Mouse (Mus musculus) cerebellum, adult 2 months (tissue): Measurements from ENCODE around the gene Kcnma1. TPM values are rescaled to one million over a fixed set of nuclear protein-coding genes. Genes with fewer than 3 reads are reported as not detected.

ENCODE experiments used
- DNase-seq, 2 experiments: peaks; one replicate each; pipeline ENCODE4 v3.0.0; 2021
- H3K27ac ChIP-seq: fragments of 200-500 bp; 2 replicates; pipeline ENCODE4 v1.5.1; 2012; ENCODE audit warnings: low read length, control low read depth, inconsistent platforms; ENCODE audit not compliant: insufficient read depth
- H3K27me3 ChIP-seq: fragments of 200-500 bp; 2 replicates; pipeline ENCODE4 v1.6.1; 2012; ENCODE audit warnings: inconsistent platforms, mild to moderate bottlenecking, low read length, moderate library complexity; ENCODE audit not compliant: control insufficient read depth, insufficient read depth
- H3K4me1 ChIP-seq: fragments of 200-500 bp; 2 replicates; pipeline ENCODE4 v1.6.1; 2011; ENCODE audit warnings: low read length; ENCODE audit not compliant: control insufficient read depth, insufficient read depth
- H3K4me3 ChIP-seq: fragments of 200-500 bp; replicated peaks from 2 replicates; pipeline ENCODE3; 2011; ENCODE audit warnings: mild to moderate bottlenecking, low read depth, low read length, control low read depth; ENCODE audit not compliant: insufficient read depth
- CTCF ChIP-seq: fragments of 200-500 bp; IDR thresholded peaks from 2 replicates; pipeline ENCODE4 v1.5.1; 2011; ENCODE audit warnings: low read depth, mild to moderate bottlenecking, control low read depth, low read length, moderate library complexity, borderline replicate concordance; ENCODE audit not compliant: insufficient read depth
- POLR2A ChIP-seq: fragments of 200-500 bp; IDR thresholded peaks from 2 replicates; pipeline ENCODE4 v1.6.1; 2011; ENCODE audit warnings: low read length, control low read depth, borderline replicate concordance; ENCODE audit not compliant: insufficient read depth
- WGBS: fragments of 180-500 bp; shearing (Covaris S2); methylation state at CpG from one replicate; pipeline ENCODE4 v1.1.7; 2018; 5-methylcytosine and 5-hydroxymethylcytosine counted together
- polyA plus RNA-seq: library from polyadenylated mRNA; depleted of rRNA; stranded (reverse); fragments of >200 nt; gene quantifications from 2 replicates; pipeline ENCODE4 v1.2.3, GENCODE M21; 2012

Kcnma1 gene
- polyA plus RNA-seq, 1 experiment: 40.4 TPM

DNA sequence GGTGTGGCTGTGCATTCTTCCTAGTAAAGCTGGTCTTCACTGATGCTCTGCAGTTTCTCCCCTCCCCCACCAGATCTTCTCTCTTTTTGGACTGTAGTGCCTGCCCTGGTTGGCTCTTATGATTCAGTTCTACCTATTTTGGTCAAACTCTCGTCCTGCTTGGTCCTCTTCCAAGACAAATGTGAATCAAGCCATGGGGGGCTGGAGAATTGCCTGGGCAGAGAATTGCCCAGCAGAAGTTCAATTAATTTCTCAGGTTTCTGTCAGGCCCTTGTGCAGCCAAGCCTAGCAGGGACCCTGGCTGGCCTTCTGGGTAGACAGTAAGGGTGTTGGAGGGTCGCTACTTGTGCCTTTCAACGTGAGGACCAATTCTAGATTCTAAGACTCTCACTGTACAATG is 17.9 kb upstream of the Kcnma1 start:
- peak; percentile 88 to 92 for DNase-seq
- H3K4me3 ChIP-seq: peak overlapping the region; percentile 17
- WGBS: 3% methylated on average over 3 of the region's 3 CpGs
- H3K27me3 ChIP-seq: no peaks in the 10 kb centered on the region; the same call in 1 of the 2 replicates
- peaks cover 23% of the 10 kb centered on the region for H3K4me1 ChIP-seq
- TF ChIP-seq POLR2A (no peak), CTCF (no peak)
- H3K27ac ChIP-seq: no peak overlapping the region

DNA sequence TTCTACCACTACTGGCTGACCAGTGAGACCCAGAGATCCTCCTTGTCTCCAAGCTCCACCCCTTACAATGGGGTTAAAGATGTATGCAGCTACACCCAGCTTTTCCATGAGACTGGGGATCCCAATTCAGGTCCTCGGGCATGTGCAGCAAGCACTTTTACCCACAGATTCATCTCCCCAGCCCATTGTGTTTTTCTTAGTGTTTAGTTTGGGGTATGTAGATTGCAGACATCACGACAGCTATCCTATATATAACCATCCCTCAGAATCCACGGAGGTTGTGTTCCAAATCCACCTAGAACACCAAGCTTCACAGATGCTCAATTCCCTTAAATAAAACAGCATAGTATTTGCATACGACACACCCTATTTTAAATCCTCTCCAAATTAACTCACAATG is 6.4 kb upstream of the Kcnma1 start:
- no peak overlapping the region for H3K4me3 ChIP-seq
- H3K27ac ChIP-seq: no peak overlapping the region
- no peak for DNase-seq
- TF ChIP-seq POLR2A (no peak), CTCF (no peak)
- 91% methylated on average over 4 of the region's 4 CpGs for WGBS
- H3K4me1 ChIP-seq: no peaks in the 10 kb centered on the region
- no peaks in the 10 kb centered on the region; the same call in 1 of the 2 replicates for H3K27me3 ChIP-seq

- H3K4me1 ChIP-seq: no peaks in the 10 kb centered on the region
- DNase-seq: no peak
- H3K4me3 ChIP-seq: no peak overlapping the region
- 95% methylated on average over 1 of the region's 1 CpGs for WGBS
- H3K27me3 ChIP-seq: no peaks in the 10 kb centered on the region; the same call in 1 of the 2 replicates
- no peak for TF ChIP-seq CTCF
- TF ChIP-seq POLR2A: no peak
- no peak overlapping the region for H3K27ac ChIP-seq
Measured at GRCm38 (mm10) chr14:24009978-24010377, 4.3 kb downstream of the Kcnma1 start.

- 19% methylated on average over 7 of the region's 7 CpGs for WGBS
- Histone ChIP-seq H3K4me1 (peaks cover 3% of the 10 kb centered on the region; the same call in 1 of the 2 replicates), H3K4me3 (no peak overlapping the region), H3K27me3 (peaks cover 3% of the 10 kb centered on the region; the same call in 1 of the 2 replicates), H3K27ac (no peak overlapping the region)
- peak; percentile 69; the same call in 1 of the 2 replicates for TF ChIP-seq CTCF
- no peak for TF ChIP-seq POLR2A
- DNase-seq: peak; percentile 53 to 69
Measured at GRCm38 (mm10) chr14:24008252-24008651, 6.0 kb downstream of the Kcnma1 start.

DNA sequence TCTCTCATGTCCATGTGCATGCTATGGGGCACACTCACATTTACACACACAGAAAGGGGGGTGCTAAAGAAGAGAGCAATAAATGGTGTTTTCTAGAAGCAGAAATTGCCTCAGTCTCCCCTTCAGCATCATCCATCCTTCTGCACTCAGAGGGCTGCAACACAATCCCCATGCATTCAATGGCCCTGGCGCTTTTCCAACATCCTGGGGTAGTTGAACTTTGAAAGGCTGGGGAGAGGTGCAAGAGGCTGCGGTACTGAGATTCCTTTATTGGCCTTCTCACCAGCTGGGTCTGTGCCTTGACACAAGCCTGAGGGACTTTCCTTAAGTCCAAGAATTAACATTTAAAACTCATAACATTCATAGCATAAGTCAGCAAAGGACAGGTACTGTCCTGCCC is 8.0 kb downstream of the Kcnma1 start:
- peaks cover 3% of the 10 kb centered on the region; the same call in 1 of the 2 replicates for H3K27me3 ChIP-seq
- no peak overlapping the region for H3K27ac ChIP-seq
- 65% methylated on average over 2 of the region's 2 CpGs for WGBS
- TF ChIP-seq CTCF (no peak), POLR2A (no peak)
- DNase-seq: no peak
- H3K4me1 ChIP-seq: peaks cover 4% of the 10 kb centered on the region; the same call in 1 of the 2 replicates
- no peak overlapping the region for H3K4me3 ChIP-seq

GRCm38 (mm10) chr14:24004471-24005271 is 9.6 kb downstream of the Kcnma1 start:
- WGBS: under 1% methylated on average over 75 of the region's 82 CpGs

DNA sequence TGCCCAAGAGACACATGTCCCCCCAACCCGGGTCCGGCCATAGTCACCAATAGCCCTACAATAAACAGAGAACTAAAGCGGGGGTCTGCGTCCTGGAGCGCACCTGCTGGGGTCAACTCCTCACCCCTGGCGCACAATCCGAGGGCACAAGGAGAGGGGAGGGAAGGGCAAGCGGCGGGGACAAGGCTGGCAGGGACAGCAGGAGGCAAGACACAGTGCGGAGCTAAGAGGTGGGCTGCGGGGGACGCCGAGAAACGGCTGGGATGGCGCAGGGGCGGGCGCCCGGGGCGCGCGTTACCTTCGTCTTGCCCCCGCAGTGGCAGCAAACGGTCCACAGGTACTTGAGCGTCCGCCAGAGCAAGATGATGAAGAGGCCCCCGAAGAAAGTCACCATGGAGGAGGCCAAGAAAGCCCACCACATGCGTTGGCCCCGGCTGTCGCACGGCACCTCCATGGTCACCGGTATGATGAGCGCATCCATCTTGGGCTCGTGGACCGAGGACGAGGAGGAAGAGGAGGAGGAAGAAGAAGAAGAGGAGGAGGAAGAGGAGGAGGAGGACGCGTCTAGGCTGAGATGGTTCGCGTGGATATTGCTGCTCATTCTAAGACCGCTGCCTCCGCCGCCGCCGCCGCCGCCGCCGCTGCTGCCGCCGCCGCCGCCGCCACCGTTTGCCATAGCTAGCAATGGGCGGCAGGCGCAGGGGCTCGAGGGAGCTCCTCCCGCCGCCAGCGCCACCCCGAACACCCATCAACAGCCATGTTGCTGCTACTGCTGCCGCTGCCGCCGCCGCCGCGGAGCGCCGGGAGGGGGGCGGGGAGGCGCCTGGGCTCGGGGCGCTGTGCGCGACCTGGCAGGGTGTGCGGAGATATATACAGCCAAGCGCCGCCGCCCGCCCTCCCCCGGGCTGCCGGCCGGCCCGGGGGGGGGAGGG is 10.6 kb downstream of the Kcnma1 start:
- Histone ChIP-seq H3K27me3 (peaks cover 3% of the 10 kb centered on the region; the same call in 1 of the 2 replicates), H3K4me3 (peak overlapping the region; percentile 74), H3K4me1 (peaks cover 4% of the 10 kb centered on the region; the same call in 1 of the 2 replicates), H3K27ac (no peak overlapping the region)
- WGBS: 1% methylated on average over 76 of the region's 85 CpGs
- DNase-seq: peak; percentile 40 to 46
- no peak for TF ChIP-seq POLR2A

More at GRCm38 (mm10) chr14:24004471-24005271, 9.6 kb downstream of the Kcnma1 start:
- no peak for TF ChIP-seq POLR2A
- no peak for TF ChIP-seq CTCF
- peak; percentile 29 to 48 for DNase-seq
- peak overlapping the region; percentile 28 for H3K4me3 ChIP-seq
- H3K27me3 ChIP-seq: peaks cover 3% of the 10 kb centered on the region; the same call in 1 of the 2 replicates
- H3K27ac ChIP-seq: no peak overlapping the region
- H3K4me1 ChIP-seq: peaks cover 4% of the 10 kb centered on the region; the same call in 1 of the 2 replicates
